Mouse (Mus musculus) MEL (cell line): ENCODE measurements at regions not wholly inside any gene's neighbourhood (a gene's known extent, or its start where the extent isn't known, plus 50 kb on each side); places are given as distances from the start of the nearest gene placed in this dataset.

Experiments used
- DNase-seq: peaks from one replicate; pipeline ENCODE4 v3.0.0; 2011; ENCODE audit warnings: low read depth, low spot score
- H3K27ac ChIP-seq: 2 replicates; pipeline ENCODE4 v1.5.1; 2012; ENCODE audit warnings: low read depth, mild to moderate bottlenecking, control low read depth, low read length, moderate library complexity; ENCODE audit not compliant: control insufficient read depth
- H3K27me3 ChIP-seq, 2 experiments: fragments of 150-350 bp in 1 of 2; sonication (generic) in 1 of 2; 2 replicates each; pipeline ENCODE4 v1.6.1; 2012; ENCODE audit warnings: low read length in 2 of 2, mild to moderate bottlenecking in 2 of 2, improper control_type of control experiment in 1 of 2, moderate library complexity in 1 of 2; ENCODE audit not compliant: insufficient read depth in 2 of 2, control insufficient read depth in 1 of 2
- H3K36me3 ChIP-seq, 2 experiments: 2 replicates each; pipeline ENCODE4 v1.6.1; 2012 to 2014; ENCODE audit warnings: low read length in 2 of 2, improper control_type of control experiment in 1 of 2, inconsistent platforms in 1 of 2, mild to moderate bottlenecking in 1 of 2; ENCODE audit not compliant: insufficient read depth in 2 of 2, control insufficient read depth in 1 of 2
- H3K4me1 ChIP-seq, 2 experiments: fragments of 150-350 bp in 1 of 2; sonication (generic) in 1 of 2; 2 replicates each; pipeline ENCODE4 v1.6.1; 2012; ENCODE audit warnings: low read length in 2 of 2, improper control_type of control experiment in 1 of 2, mild to moderate bottlenecking in 1 of 2; ENCODE audit not compliant: insufficient read depth in 2 of 2, control insufficient read depth in 1 of 2
- H3K4me3 ChIP-seq, 2 experiments: fragments of 150-350 bp in 1 of 2; sonication (generic) in 1 of 2; 2 replicates each; pipeline ENCODE4 v1.5.1; 2012; ENCODE audit warnings: low read depth in 2 of 2, low read length in 2 of 2, mild to moderate bottlenecking in 2 of 2, moderate library complexity in 2 of 2, control low read depth in 1 of 2, improper control_type of control experiment in 1 of 2; ENCODE audit not compliant: control insufficient read depth in 1 of 2, insufficient read depth in 1 of 2
- H3K79me2 ChIP-seq: 2 replicates; pipeline ENCODE4 v1.6.1; 2012; ENCODE audit warnings: mild to moderate bottlenecking, low read length, moderate library complexity; ENCODE audit not compliant: control insufficient read depth, poor library complexity, insufficient read depth
- H3K9ac ChIP-seq: 2 replicates; pipeline ENCODE4 v1.6.1; 2012; ENCODE audit warnings: low read depth, mild to moderate bottlenecking, control low read depth, low read length, moderate library complexity; ENCODE audit not compliant: control insufficient read depth, poor library complexity, severe bottlenecking
- H3K9me3 ChIP-seq: fragments of 150-350 bp; sonication (generic); replicated peaks from 2 replicates; pipeline ENCODE4 v1.6.1; 2012; ENCODE audit warnings: mild to moderate bottlenecking, low read length, improper control_type of control experiment, moderate library complexity; ENCODE audit not compliant: insufficient read depth
- CTCF ChIP-seq, 3 experiments: IDR thresholded peaks in 2 of 3; conservative IDR thresholded peaks in 1 of 3; 2 replicates each; pipeline ENCODE4 v1.5.1; 2011 to 2012; ENCODE audit warnings: low read length in 3 of 3, low read depth in 2 of 3, mild to moderate bottlenecking in 2 of 3, improper control_type of control experiment in 1 of 3, inconsistent platforms in 1 of 3, mixed read lengths in 1 of 3, moderate library complexity in 1 of 3; ENCODE audit not compliant: control insufficient read depth in 1 of 3, insufficient read depth in 1 of 3, poor library complexity in 1 of 3, severe bottlenecking in 1 of 3
- E2F4 ChIP-seq: IDR thresholded peaks from 2 replicates; pipeline ENCODE4 v1.6.1; 2011; ENCODE audit warnings: low read depth, low read length, improper control_type of control experiment, borderline replicate concordance
- ELF1 ChIP-seq: IDR thresholded peaks from 2 replicates; pipeline ENCODE4 v1.6.1; 2014; ENCODE audit warnings: low read depth, mild to moderate bottlenecking, inconsistent platforms, low read length, improper control_type of control experiment, moderate library complexity
- KAT2A ChIP-seq: conservative IDR thresholded peaks from 2 replicates; pipeline ENCODE4 v1.6.1; 2012; ENCODE audit warnings: low read depth, low read length, improper control_type of control experiment, inconsistent platforms
- MAFK ChIP-seq: IDR thresholded peaks from 2 replicates; pipeline ENCODE4 v1.6.1; 2011; ENCODE audit warnings: low read depth, mild to moderate bottlenecking, low read length, improper control_type of control experiment, borderline replicate concordance
- MAX ChIP-seq: IDR thresholded peaks from 2 replicates; pipeline ENCODE4 v1.6.1; 2011; ENCODE audit warnings: low read length, improper control_type of control experiment
- MAZ ChIP-seq: IDR thresholded peaks from 2 replicates; pipeline ENCODE4 v1.6.1; 2012; ENCODE audit warnings: low read depth, mild to moderate bottlenecking, inconsistent platforms, low read length, improper control_type of control experiment
- MEF2A ChIP-seq: IDR thresholded peaks from 2 replicates; pipeline ENCODE4 v1.6.1; 2014; ENCODE audit warnings: low read depth, mild to moderate bottlenecking, inconsistent platforms, low read length, improper control_type of control experiment; ENCODE audit not compliant: poor library complexity, insufficient replicate concordance, severe bottlenecking; ENCODE audit errors: extremely low read depth
- MXI1 ChIP-seq: IDR thresholded peaks from 2 replicates; pipeline ENCODE4 v1.6.1; 2011; ENCODE audit warnings: mild to moderate bottlenecking, low read depth, low read length, improper control_type of control experiment
- MYB ChIP-seq: IDR thresholded peaks from 2 replicates; pipeline ENCODE4 v1.6.1; 2011; ENCODE audit warnings: mild to moderate bottlenecking, low read depth, low read length, improper control_type of control experiment
- NELFE ChIP-seq: IDR thresholded peaks from 2 replicates; pipeline ENCODE4 v1.6.1; 2011; ENCODE audit warnings: low read depth, low read length, improper control_type of control experiment
- POLR2A ChIP-seq, 2 experiments: IDR thresholded peaks; 2 replicates each; pipeline ENCODE4 v1.6.1; 2011 to 2012; ENCODE audit warnings: low read length in 2 of 2, mild to moderate bottlenecking in 2 of 2, control low read depth in 1 of 2, improper control_type of control experiment in 1 of 2, low read depth in 1 of 2, moderate library complexity in 1 of 2; ENCODE audit not compliant: control insufficient read depth in 1 of 2, insufficient read depth in 1 of 2, poor library complexity in 1 of 2
- POLR2AphosphoS2 ChIP-seq: IDR thresholded peaks from 2 replicates; pipeline ENCODE4 v1.6.1; 2011; ENCODE audit warnings: low read length, improper control_type of control experiment
- RAD21 ChIP-seq: IDR thresholded peaks from 2 replicates; pipeline ENCODE4 v1.6.1; 2011; ENCODE audit warnings: mild to moderate bottlenecking, low read depth, low read length, improper control_type of control experiment
- SMC3 ChIP-seq: IDR thresholded peaks from 2 replicates; pipeline ENCODE4 v1.6.1; 2011; ENCODE audit warnings: low read depth, low read length, improper control_type of control experiment
- TBP ChIP-seq: IDR thresholded peaks from 2 replicates; pipeline ENCODE4 v1.8.0; 2011; ENCODE audit warnings: low read depth, low read length, improper control_type of control experiment
- TCF12 ChIP-seq: IDR thresholded peaks from 2 replicates; pipeline ENCODE4 v1.6.1; 2014; ENCODE audit warnings: low read depth, mild to moderate bottlenecking, inconsistent platforms, low read length, improper control_type of control experiment, moderate library complexity
- ZC3H11A ChIP-seq: IDR thresholded peaks from 2 replicates; pipeline ENCODE4 v1.6.1; 2012; ENCODE audit warnings: low read depth, mild to moderate bottlenecking, inconsistent platforms, low read length, improper control_type of control experiment
- ZKSCAN1 ChIP-seq: IDR thresholded peaks from 2 replicates; pipeline ENCODE4 v1.6.1; 2012; ENCODE audit warnings: low read depth, mild to moderate bottlenecking, inconsistent platforms, low read length, improper control_type of control experiment, moderate library complexity
- ZMIZ1 ChIP-seq: IDR thresholded peaks from 2 replicates; pipeline ENCODE4 v1.6.1; 2012; ENCODE audit warnings: low read depth, mild to moderate bottlenecking, inconsistent platforms, low read length, improper control_type of control experiment, moderate library complexity

- Histone ChIP-seq H3K4me3 (no peak overlapping the region), H3K4me1 (peaks cover 25 to 35% of the 10 kb centered on the region in 2 experiments), H3K27ac (no peak overlapping the region), H3K27me3 (no peaks in the 10 kb centered on the region), H3K9ac (no peak overlapping the region), H3K9me3 (no peaks in the 10 kb centered on the region), H3K79me2 (no peaks in the 10 kb centered on the region; the same call in 1 of the 2 replicates), H3K36me3 (peaks cover 0 to 34% of the 10 kb centered on the region in 2 experiments; a peak in 2 of 4 replicates)
- DNase-seq = no peak
- no peak for TF ChIP-seq SMC3
- TF ChIP-seq RAD21 = no peak
- no peak for TF ChIP-seq ZC3H11A
- no peak for TF ChIP-seq MXI1
- TF ChIP-seq MAFK = no peak
- no peak for TF ChIP-seq TCF12
- TF ChIP-seq ZMIZ1 = no peak
- TF ChIP-seq TBP = no peak
- TF ChIP-seq MYB = no peak
- TF ChIP-seq NELFE = no peak
- no peak for TF ChIP-seq CTCF (IDR thresholded peaks at IDR 0.05 in 2 of 3, conservative IDR thresholded peaks at IDR 0.05 in 1 of 3; ENCODE audit: control insufficient read depth in 1 of 3, insufficient read depth in 1 of 3, low read depth in 2 of 3, low read length in 3 of 3, poor library complexity in 1 of 3, severe bottlenecking in 1 of 3)
- TF ChIP-seq POLR2A (IDR thresholded peaks at IDR 0.05; ENCODE audit: control insufficient read depth in 1 of 2, insufficient read depth in 1 of 2, low read depth in 1 of 2, low read length in 2 of 2, poor library complexity in 1 of 2) = no peak
- TF ChIP-seq E2F4 = no peak
- TF ChIP-seq ZKSCAN1 = no peak
These were observed 134.7 kb upstream of the Map3k1 start for GRCm38 (mm10) chr13:111943392-111944088.

DNA sequence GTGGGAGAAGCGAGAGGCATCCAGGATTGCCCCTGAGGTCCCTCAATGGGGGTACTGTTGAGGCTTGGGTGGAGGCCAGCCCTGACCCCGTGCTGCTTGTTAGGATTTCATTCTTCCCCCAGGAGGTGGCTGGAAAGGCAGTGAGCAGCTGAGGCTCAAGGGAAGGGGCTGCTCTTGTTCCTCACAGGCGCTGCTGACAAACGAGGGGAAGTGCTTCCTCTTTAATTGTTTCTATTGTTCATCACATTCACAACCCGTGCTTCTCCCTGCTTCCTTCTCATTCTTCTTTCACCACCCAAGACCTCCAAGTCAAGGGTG is 135.3 kb upstream of the Map3k1 start:
- TF ChIP-seq MAX (no peak), SMC3 (no peak), MXI1 (no peak), E2F4 (no peak), MAZ (no peak), ZKSCAN1 (no peak), KAT2A (no peak), ZMIZ1 (no peak), POLR2A (IDR thresholded peaks at IDR 0.05; ENCODE audit: control insufficient read depth in 1 of 2, insufficient read depth in 1 of 2, low read depth in 1 of 2, low read length in 2 of 2, poor library complexity in 1 of 2) (no peak), MEF2A (no peak), MYB (no peak), TBP (no peak), ZC3H11A (no peak), POLR2AphosphoS2 (no peak), ELF1 (no peak)
- H3K4me3 ChIP-seq = no peak overlapping the region
- H3K27me3 ChIP-seq = no peaks in the 10 kb centered on the region
- no peak overlapping the region for H3K9ac ChIP-seq
- H3K9me3 ChIP-seq = no peaks in the 10 kb centered on the region
- H3K36me3 ChIP-seq = peaks cover 0 to 34% of the 10 kb centered on the region in 2 experiments; a peak in 2 of 4 replicates
- no peak overlapping the region for H3K27ac ChIP-seq
- no peaks in the 10 kb centered on the region for H3K79me2 ChIP-seq
- H3K4me1 ChIP-seq = peaks cover 26 to 33% of the 10 kb centered on the region in 2 experiments
- no peak for DNase-seq
